Mouse (Mus musculus): ENCODE results near the gene Ddrgk1. TPM values are rescaled to one million over a fixed set of nuclear protein-coding genes. Genes with fewer than 3 reads are reported as not detected.

Gene Ddrgk1
- total RNA-seq, 2 experiments from 2014 or later, result 70.0 to 74.8 TPM

DNA sequence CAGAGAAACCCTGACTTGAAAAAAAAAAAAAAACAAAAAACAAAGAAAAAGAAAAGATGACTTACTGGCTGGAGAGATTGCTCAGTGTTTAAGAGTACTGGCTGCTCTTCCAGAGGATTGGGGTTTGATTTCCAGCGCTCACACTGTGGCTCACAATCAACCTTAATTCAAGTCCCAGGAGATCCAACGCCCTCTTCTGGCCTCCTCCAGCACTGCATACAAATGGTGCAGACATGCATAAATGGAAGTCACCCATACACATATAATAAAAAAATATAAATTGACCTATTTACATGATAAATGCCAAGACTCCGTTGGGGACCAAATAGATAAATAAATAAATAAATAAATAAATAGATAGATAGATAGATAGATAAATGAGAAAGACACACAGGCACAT lies 36.0 kb downstream of the Ddrgk1 start:
- intact Hi-C loops (cut with DNase I; ENCODE audit: low total_unique reads), result no loop called here
- DNase-seq, result no peak

DNA sequence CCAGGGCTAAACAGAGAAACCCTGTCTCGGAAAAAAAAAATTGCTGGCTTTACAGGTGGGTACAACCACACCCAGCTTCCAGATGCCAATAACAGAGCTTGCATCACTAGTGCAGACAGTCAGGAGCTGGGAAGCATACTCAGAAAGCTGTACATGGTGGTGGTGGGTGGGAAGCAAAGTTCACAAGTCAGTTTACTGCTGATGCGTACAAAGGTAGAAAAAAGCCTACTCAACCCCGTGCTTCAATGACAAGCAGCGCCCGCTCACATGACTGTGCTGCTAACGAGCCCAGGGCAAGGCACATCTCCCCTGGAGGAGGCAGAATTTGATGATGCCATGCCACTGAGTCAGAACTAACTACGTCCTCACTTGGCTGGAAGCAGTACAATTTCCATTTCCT lies 45.5 kb downstream of the Ddrgk1 start:
- intact Hi-C loops (cut with DNase I; ENCODE audit: low total_unique reads), result no loop called here
- no peak for DNase-seq

DNA sequence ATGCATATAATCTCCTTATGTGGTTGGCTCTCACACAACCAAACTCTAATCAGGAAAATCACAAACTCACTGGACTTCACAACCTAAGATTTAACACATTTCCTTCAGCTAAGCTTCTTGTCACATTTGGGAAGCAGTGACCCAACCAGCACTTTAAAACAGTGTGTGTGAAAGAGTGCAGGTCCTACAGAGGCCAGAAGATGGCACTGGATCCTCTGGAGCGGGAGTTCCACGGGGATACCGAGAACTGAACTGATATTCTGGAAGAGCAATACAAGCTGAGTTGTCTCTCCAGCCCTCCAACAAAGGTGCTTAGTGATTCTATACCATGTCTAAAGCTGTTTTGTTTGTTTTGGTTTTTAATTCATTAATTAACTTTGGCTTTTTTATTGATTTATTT lies 51.4 kb downstream of the Ddrgk1 start:
- intact Hi-C loops (cut with DNase I; ENCODE audit: low total_unique reads), result no loop called here
- no peak for DNase-seq

Other genes with a start within 250 kb of the Ddrgk1 start
- 10 to 100 TPM; 17.2 to 17.3 TPM for gene Vps16, start 240.3 kb downstream of the Ddrgk1 start, total RNA-seq (2021)
- gene Pced1a, start 240.0 kb downstream of the Ddrgk1 start, total RNA-seq (2021), result 1 to 10 TPM; 3.2 to 4.5 TPM
- 10 to 100 TPM; 28.6 to 33.0 TPM for gene Ptpra, start 214.4 kb downstream of the Ddrgk1 start, total RNA-seq (2021)
- 10 to 100 TPM; 41.6 to 47.5 TPM for gene Mrps26, start 100.9 kb downstream of the Ddrgk1 start, total RNA-seq (2021)
- not detected for gene Oxt, start 88.5 kb downstream of the Ddrgk1 start, total RNA-seq (2021)
- not detected for gene Avp, start 82.1 kb downstream of the Ddrgk1 start, total RNA-seq (2021)
- 1 to 10 TPM; 5.4 to 6.1 TPM for gene Fastkd5, start 34.6 kb downstream of the Ddrgk1 start, total RNA-seq (2021)
- 1 to 10 TPM; 3.8 to 5.2 TPM for gene Ubox5, start 34.6 kb downstream of the Ddrgk1 start, total RNA-seq (2021)
- 1 to 10 TPM; 1.7 to 2.5 TPM for gene Lzts3, start 21.9 kb downstream of the Ddrgk1 start, total RNA-seq (2021)
- gene Itpa, start 3.0 kb upstream of the Ddrgk1 start, total RNA-seq (2021), result 10 to 100 TPM; 10.7 to 12.5 TPM
- gene Slc4a11, start 32.9 kb upstream of the Ddrgk1 start, total RNA-seq (2021), result under 1 TPM; 0.11 to 0.12 TPM
- 10 to 100 TPM in 1 of 2 experiments, 1 to 10 TPM in 1; 8.8 to 11.3 TPM for gene 4930402H24Rik, start 241.7 kb upstream of the Ddrgk1 start, total RNA-seq (2021)
- gene Atrn, start 241.8 kb upstream of the Ddrgk1 start, total RNA-seq (2021), result 10 to 100 TPM; 17.8 to 19.8 TPM